Mouse (Mus musculus) bone marrow macrophage, adult 2 months (primary cell): ENCODE measurements around the gene Cnot2. TPM values are rescaled to one million over a fixed set of nuclear protein-coding genes. Genes with fewer than 3 reads are reported as not detected.

Source experiments
- H3K27ac ChIP-seq: 2 replicates; pipeline ENCODE4 v1.5.1; 2012; ENCODE audit warnings: low read depth, low read length; ENCODE audit not compliant: insufficient read depth
- H3K4me1 ChIP-seq: 2 replicates; pipeline ENCODE4 v1.6.1; 2012; ENCODE audit warnings: low read length; ENCODE audit not compliant: control insufficient read depth, insufficient read depth
- H3K4me3 ChIP-seq: 2 replicates; pipeline ENCODE4 v1.5.1; 2012; ENCODE audit warnings: mild to moderate bottlenecking, low read length, moderate library complexity; ENCODE audit not compliant: insufficient read depth
- CTCF ChIP-seq: IDR thresholded peaks from 2 replicates; pipeline ENCODE4 v1.5.1; 2012; ENCODE audit warnings: low read depth, mild to moderate bottlenecking, low read length, moderate library complexity
- POLR2A ChIP-seq: IDR thresholded peaks from 2 replicates; pipeline ENCODE4 v1.6.1; 2012; ENCODE audit warnings: mild to moderate bottlenecking, low read depth, low read length, borderline replicate concordance
- polyA plus RNA-seq: library from polyadenylated mRNA; stranded (reverse); fragments of >200 nt; gene quantifications from 2 replicates; pipeline ENCODE4 v1.2.4, GENCODE M21; 2012; ENCODE audit not compliant: missing spikeins, insufficient read depth, insufficient read length

The Cnot2 gene
- polyA plus RNA-seq, 1 experiment: 50.7 TPM

DNA sequence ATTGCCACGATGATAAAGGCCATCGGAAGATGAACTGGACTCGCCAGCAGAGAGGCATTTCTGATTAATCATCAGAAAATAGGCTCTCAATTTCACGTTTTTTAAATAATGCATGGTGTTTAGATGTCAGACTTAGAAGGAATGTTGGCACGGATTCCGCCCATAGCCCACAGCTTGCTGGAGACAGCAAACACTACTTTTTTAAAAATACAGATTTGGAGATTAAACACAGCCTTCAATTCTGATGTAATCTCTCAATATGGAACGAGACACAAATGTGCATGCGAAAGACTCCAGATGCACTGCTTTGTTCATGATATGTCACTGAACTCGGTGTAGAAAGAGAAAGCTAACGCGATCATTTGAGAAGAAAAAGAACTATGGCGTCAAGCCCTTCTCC is 145.9 kb downstream of the Cnot2 start:
- TF ChIP-seq POLR2A (no peak), CTCF (no peak)
- Histone ChIP-seq H3K4me1 (no peaks in the 10 kb centered on the region), H3K27ac (no peak overlapping the region), H3K4me3 (no peak overlapping the region)

Other genes with a start within 250 kb of the Cnot2 start
- not detected in 2 replicates for gene Kcnmb4, start 107.6 kb downstream of the Cnot2 start, polyA plus RNA-seq